Mouse (Mus musculus): Measurements from ENCODE around the gene Rad51d.
"Not testable (repeated sequence)": the region's sequence is repeated elsewhere in the genome, so short reads cannot be mapped to it uniquely, and the experiment has no call there.

Rad51d gene

GRCm38 (mm10) chr11:82855327-82855973 lies 35.0 kb downstream of the Rad51d start:
- no peak for DNase-seq (ENCODE audit: low spot score)

DNA sequence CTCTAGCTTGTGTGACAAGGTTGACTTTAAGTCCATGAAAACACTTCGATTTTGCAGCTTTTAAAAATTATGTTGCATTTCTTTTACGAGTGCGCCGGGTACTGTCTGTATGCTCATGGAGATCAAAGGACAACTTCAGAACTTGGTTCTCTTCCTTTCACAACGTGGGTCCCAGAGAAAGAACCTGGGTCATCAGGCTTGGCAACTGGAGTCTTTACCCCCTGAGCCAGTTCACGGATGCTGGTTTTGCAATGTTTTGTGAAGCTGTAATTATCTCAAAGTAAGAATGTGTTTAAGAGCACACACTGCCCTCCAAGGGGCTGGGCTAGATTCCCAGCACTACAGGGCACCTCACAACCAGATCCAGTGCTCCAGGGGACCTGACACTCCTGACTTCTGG lies 36.3 kb downstream of the Rad51d start:
- no peak for DNase-seq (ENCODE audit: low spot score)

GRCm38 (mm10) chr11:82852958-82853357 lies 37.5 kb downstream of the Rad51d start:
- DNase-seq (ENCODE audit: low spot score): no peak

DNA sequence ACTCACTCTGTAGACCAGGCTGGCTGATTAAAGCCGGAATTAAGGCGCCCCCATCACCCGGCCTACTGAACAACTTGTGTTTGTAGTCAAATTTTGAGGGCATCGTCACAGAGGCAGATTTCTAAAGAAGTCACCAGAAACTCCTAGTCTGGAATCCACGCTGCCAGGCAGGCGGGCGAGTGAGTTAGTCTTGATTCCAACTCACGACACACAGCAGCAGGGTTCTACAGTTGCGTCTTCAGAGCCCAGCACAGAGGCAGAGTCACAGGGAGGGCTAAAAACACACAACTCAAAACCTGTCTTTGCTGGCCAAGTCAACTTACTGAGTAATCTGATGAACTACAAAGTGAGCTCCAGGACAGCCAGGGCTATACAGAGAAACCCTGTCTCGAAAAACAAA lies 37.9 kb downstream of the Rad51d start:
- DNase-seq (ENCODE audit: low spot score): no peak

DNA sequence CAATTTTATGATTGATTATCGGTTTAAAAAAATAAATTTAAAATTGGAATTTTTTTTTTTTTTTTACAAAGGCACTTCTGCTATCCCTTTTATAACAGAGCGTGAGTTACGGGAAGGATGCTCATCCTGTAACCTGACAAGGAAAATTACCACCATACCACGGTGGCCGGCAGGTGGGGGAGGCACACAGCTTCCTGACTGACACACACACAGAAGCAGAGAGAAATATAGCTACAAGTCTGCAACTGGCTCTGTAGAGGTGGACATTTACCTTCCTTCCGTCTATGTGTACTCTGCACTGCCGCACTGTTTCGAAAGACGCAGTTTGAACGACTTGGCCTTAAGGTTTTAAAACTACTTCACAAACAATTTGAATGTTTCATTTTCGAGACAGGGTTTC lies 38.3 kb downstream of the Rad51d start:
- DNase-seq (ENCODE audit: low spot score): no peak

GRCm38 (mm10) chr11:82850259-82850658 lies 40.2 kb downstream of the Rad51d start:
- DNase-seq (ENCODE audit: low spot score): no peak

- DNase-seq (ENCODE audit: low spot score): no peak
Measured at GRCm38 (mm10) chr11:82847571-82848000, 42.8 kb downstream of the Rad51d start.

DNA sequence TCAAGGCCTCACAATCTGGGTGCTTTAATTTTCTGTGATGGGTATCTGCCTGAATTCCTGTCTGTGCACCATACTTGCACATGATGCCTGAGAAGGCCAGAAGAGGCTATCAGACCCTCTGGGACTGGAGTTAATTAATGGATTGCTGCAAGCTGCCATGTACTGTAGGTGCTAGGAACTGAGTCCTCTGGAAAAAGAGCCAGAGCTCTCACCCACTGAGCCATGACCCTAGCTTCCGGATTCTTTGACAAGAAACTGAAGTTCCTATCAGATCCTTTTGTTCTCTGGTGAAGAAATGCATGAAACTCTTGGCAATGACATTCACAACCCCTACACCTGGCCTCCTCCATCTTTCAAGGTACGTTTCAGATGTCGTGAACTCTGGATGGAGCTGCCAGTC lies 43.5 kb downstream of the Rad51d start:
- no peak for DNase-seq (ENCODE audit: low spot score)

DNA sequence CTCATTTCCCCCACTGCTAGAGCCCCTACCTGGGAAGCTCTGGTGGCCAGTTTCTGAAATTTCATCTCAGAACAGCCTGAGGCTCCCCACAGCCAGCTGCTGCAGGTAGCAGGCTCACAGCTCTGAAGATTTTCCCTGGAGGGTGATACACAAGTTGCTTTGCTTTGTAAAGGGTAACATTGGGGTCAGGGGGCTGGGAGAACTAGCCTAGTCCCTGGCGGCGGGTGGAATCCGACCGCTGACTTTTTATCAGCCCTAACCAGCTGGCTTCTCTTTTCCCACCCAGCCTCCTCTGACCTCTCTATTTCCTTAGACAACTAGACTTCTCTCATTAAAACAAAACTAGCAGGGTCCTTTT lies 44.4 kb downstream of the Rad51d start:
- no peak for DNase-seq (ENCODE audit: low spot score)

- peak; percentile 57 for DNase-seq (ENCODE audit: low spot score)
Measured at GRCm38 (mm10) chr11:82845415-82846078, 44.9 kb downstream of the Rad51d start.

- DNase-seq (ENCODE audit: low spot score): no peak
Measured at GRCm38 (mm10) chr11:82844771-82845414, 45.5 kb downstream of the Rad51d start.

DNA sequence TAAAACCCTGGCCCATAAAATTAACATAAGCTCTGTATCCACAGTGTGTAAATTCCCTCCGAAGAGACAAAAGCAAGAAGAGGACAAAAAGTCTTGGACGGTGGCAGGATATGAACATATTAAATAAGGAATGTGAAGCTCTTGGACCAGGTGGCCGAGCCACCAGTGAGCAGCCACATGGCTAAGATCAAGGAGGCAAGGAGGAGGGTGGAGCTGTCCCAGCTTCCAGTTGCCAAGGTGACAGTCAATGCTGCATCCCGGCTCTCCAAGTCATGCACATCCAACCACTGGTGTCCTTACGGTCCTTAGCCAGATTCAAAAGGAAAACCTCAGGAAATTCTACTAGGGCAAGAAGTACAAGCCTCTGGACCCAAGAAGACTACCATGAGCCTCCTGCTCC lies 51.9 kb downstream of the Rad51d start:
- DNase-seq (ENCODE audit: low spot score): no peak

DNA sequence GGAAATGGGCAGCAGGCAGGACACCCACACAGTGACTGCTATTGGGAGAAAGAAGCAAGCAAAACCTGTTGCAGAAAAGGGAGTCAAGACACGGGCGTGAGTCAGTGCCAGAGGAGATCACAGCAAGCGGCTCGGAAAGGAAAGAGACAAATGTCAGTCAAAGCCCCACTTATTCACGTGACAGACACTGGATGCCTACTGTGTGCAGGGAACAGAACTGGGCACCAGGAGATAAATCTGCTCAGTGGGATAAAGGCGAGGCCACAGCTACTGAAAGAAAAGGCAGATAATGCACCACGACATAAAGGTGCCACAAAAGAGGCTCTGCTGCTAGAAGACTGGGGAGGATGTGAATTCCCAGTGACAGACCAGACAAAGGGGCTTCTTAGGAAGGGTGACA lies 52.6 kb downstream of the Rad51d start:
- DNase-seq (ENCODE audit: low spot score): no peak

GRCm38 (mm10) chr11:82837192-82837591 lies 53.2 kb downstream of the Rad51d start:
- DNase-seq (ENCODE audit: low spot score): no peak

DNA sequence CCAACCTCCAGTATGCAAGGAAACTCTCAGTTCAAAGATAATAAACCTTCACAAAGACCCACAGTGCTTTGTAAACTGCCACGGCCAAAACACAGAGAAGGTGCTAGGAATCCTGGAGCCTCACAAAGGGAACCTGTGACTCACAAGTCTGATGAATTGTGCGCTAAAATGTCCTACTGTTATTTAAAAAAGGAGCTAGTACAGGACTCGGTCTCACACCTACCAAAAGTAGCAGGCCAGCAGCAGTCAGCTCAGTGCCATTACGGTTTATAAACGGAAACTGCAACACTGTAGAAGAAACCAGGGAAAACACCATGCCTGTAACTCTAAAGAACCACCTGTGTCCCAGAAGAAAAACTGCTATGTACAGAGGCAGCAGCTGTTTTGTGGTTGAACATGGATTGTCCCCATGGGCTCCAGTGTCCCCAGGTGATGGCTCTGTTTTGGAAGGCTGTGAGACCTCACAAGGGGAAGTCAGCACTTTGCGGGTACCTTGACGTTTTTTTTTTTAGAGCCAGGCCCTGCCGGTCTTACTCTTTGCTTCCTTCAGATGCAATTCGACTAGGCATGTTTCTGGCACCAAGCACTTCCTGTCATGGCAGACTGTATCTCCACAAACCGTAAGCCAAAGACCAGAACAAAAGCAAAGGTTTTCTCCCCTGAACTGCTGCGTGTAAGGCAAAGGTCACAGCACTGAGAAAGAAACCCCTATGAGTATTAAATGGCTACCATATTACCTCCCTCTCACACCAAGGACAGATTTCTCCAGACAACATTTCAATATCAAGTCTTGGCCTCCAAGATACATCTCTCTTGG lies 54.6 kb downstream of the Rad51d start:
- no peak for DNase-seq (ENCODE audit: low spot score)

DNA sequence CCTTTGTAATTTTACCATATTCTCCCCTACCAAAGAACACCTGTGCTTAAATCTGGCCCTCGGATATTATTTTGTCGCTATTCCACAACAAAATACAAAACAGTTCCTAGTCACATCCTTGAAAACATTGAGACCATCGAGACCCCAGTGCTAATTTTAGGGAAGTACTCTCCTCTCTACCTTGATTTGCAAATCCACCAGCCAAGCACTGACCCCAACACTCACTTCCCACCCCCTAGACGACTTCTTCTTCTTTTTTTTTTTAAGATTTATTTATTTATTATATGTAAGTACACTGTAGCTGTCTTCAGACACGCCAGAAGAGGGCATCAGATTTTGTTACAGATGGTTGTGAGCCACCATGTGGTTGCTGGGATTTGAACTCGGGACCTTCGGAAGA lies 56.1 kb downstream of the Rad51d start:
- not testable (repeated sequence) for DNase-seq (ENCODE audit: low spot score)

- no peak for DNase-seq (ENCODE audit: low spot score)
Measured at GRCm38 (mm10) chr11:82833929-82834328, 56.5 kb downstream of the Rad51d start.

DNA sequence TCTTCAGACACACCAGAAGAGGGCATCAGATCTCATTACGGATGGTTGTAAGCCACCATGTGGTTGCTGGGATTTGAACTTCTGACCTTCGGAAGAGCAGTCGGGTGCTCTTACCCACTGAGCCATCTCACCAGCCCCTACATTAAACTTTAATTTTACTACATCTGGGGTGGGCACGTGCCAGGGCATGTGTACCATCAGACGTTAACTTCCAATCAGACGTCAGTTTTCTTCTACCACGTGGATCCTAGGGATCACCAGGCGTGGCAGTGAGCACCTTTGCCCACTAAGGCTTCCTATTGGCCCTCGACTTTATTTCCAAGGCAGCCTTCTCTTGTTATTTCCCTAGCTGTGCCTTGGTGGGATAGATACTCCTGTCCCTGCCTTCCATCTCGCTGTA lies 58.0 kb downstream of the Rad51d start:
- DNase-seq (ENCODE audit: low spot score): not testable (repeated sequence)

DNA sequence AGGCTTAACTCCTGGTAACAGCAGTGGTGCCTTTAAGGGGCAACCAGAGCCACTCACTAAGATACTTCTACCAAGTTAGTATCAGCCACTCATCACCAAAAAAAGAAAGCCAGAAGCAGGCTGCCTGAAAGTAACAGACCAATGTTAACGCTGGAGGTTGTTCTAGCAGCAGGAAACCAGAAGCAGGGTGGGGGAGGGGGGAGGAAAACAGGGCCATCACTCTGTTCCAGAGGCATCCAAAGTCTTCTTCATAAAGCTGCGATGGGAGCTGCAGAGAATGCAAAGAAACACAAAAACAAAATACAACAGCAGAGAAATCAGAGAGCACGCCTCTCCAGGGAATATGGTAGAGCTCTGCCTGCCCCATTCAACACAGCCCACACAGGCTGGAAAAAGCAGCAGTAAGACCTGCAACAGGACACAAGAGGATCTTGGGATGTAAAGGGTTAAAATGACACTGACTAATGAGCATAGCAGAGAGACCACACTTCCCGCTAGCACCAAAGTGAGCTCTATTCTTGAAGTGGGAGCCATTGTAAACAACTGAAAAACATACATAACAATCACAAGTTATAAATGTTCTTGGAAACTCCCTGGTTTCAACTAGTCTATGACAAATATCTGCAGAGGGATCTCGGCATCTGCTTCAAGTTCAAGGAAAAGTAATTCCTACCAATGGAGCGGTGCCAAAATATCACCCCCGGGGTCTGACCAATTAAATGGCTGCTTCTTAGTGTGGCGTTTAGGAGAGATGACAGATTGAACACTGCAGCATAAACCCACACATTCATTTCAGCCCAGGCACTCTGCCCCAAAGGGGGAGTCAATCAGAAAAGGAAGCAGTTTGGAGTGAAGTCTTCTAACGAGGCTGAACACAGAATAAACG lies 59.2 kb downstream of the Rad51d start:
- DNase-seq (ENCODE audit: low spot score): no peak

DNA sequence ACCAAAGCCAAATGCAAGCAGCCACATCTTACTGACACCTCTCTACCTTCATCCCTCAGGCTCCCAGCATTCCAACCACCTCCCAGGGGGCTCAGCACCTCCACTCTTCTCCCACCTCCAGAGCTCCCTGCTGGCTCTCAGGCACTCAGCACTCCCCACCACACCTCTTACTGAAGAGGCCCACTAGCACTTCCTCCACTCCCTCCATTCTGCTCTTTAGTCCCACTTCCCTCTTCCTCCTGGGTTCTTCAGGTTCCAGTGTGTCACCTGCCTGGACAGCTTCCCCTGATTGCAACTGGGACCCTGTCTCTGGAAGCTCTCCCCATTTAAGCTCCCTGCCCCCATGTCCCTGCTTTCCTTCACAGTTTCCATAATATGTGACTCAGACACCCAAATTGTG lies 63.6 kb downstream of the Rad51d start:
- DNase-seq (ENCODE audit: low spot score): no peak

Measured in left cerebral cortex, adult 11 months (tissue).